In genomic region chr5:109558123-109558403, GRCm38 (mm10) we compare ENCODE assay signal across 8 mouse cellular contexts. TPM values are rescaled to one million over a fixed set of nuclear protein-coding genes. Genes with fewer than 3 reads are reported as not detected.
DNase-seq lines count a peak whose midpoint lies in the region; ATAC-seq and TF ChIP-seq lines count a peak whose summit lies in the region.

No protein-coding gene starts in this region.

- peak; percentile 8 for ATAC-seq in lung, embryonic 16.5 days (ENCODE audit: low read depth)
- peak; percentile 6; the same call in 1 of the 2 replicates for ATAC-seq in erythroid progenitor cell, adult 5-6 weeks (replicated peaks; ENCODE audit: low FRiP score, poor library complexity, severe bottlenecking)
- ATAC-seq in limb, embryonic 12.5 days (ENCODE audit: insufficient number of reproducible peaks, insufficient read depth, low FRiP score, low TSS enrichment, low read depth), result no peak; the same call in 1 of the 2 replicates
- ATAC-seq in granulocyte monocyte progenitor cell, adult 5-6 weeks (replicated peaks; ENCODE audit: poor library complexity, severe bottlenecking), result no peak; the same call in 1 of the 2 replicates
- no peak; the same call in 1 of the 2 replicates for ATAC-seq in megakaryocyte progenitor cell, adult 5-6 weeks (replicated peaks; ENCODE audit: poor library complexity)

- DNase-seq in lung, adult 18-20 months, result no peak
- no peak for DNase-seq in spleen, postnatal 14 days (ENCODE audit: low spot score in 2 of 2)

- no peaks in the 10 kb centered on the region for H3K4me1 ChIP-seq in lung, embryonic 16.5 days (replicated peaks; ENCODE audit: control insufficient read depth, insufficient read depth, low read length)
- H3K4me1 ChIP-seq in limb, embryonic 12.5 days (replicated peaks), result no peaks in the 10 kb centered on the region
- peaks cover 2% of the 10 kb centered on the region; the same call in 1 of the 2 replicates for H3K4me1 ChIP-seq in small intestine, adult 2 months (ENCODE audit: control insufficient read depth, insufficient read depth, insufficient read length, low read length)

- peak overlapping the region; percentile 98 for H3K27ac ChIP-seq in lung, embryonic 16.5 days (ENCODE audit: low read length)
- H3K27ac ChIP-seq in limb, embryonic 12.5 days, result peak overlapping the region; percentile 88
- H3K27ac ChIP-seq in small intestine, adult 2 months (ENCODE audit: insufficient read depth, low read depth, low read length), result peak overlapping the region; percentile 84

- H3K27me3 ChIP-seq in lung, embryonic 16.5 days (ENCODE audit: control insufficient read depth, insufficient read depth, low read depth, low read length), result no peaks in the 10 kb centered on the region
- no peaks in the 10 kb centered on the region for H3K27me3 ChIP-seq in limb, embryonic 12.5 days
- no peaks in the 10 kb centered on the region for H3K27me3 ChIP-seq in small intestine, adult 2 months (ENCODE audit: control insufficient read depth, insufficient read depth, low read length)

- peaks cover 22% of the 10 kb centered on the region for H3K36me3 ChIP-seq in lung, embryonic 16.5 days (ENCODE audit: control insufficient read depth, insufficient read depth, low read length)
- H3K36me3 ChIP-seq in limb, embryonic 12.5 days, result peaks cover 25% of the 10 kb centered on the region
- no peaks in the 10 kb centered on the region for H3K36me3 ChIP-seq in small intestine, adult 2 months (ENCODE audit: control insufficient read depth, insufficient read depth, low read length)

- peaks cover 30% of the 10 kb centered on the region for H3K9me3 ChIP-seq in lung, embryonic 16.5 days (ENCODE audit: control insufficient read depth, low read length)
- H3K9me3 ChIP-seq in limb, embryonic 12.5 days, result peaks cover 51% of the 10 kb centered on the region

- WGBS in lung, embryonic 16.5 days, result 0% methylated on average over 9 of the region's 9 CpGs
- 0% methylated on average over 9 of the region's 9 CpGs for WGBS in limb, embryonic 12.5 days
- WGBS in small intestine, adult 2 months, result under 1% methylated on average over 9 of the region's 9 CpGs

- peak overlapping the region; percentile 63 for H3K4me2 ChIP-seq in lung, embryonic 16.5 days (ENCODE audit: low read depth, low read length)
- peak overlapping the region; percentile 56 for H3K4me2 ChIP-seq in limb, embryonic 12.5 days

- peak overlapping the region; percentile 40 for H3K9ac ChIP-seq in lung, embryonic 16.5 days (ENCODE audit: low read length)
- no peak overlapping the region for H3K9ac ChIP-seq in limb, embryonic 12.5 days (replicated peaks)

- no peak for TF ChIP-seq CTCF in small intestine, adult 2 months (IDR thresholded peaks at IDR 0.05; ENCODE audit: extremely low read depth, insufficient read length, insufficient replicate concordance, low read depth, low read length)

- H3K4me3 ChIP-seq in lung, embryonic 16.5 days (ENCODE audit: low read length), result peak overlapping the region; percentile 80
- H3K4me3 ChIP-seq in limb, embryonic 12.5 days (replicated peaks), result peak overlapping the region; percentile 67
- peak overlapping the region; percentile 96 for H3K4me3 ChIP-seq in small intestine, adult 2 months (ENCODE audit: low read depth, low read length)

- TF ChIP-seq POLR2A in small intestine, adult 2 months (IDR thresholded peaks at IDR 0.05; ENCODE audit: low read depth, low read length), result no peak

RNA-seq across cellular contexts. Expression of gene Crlf2, which starts 0.7 kb away (rescaled TPM):
- 11.8 and 13.2 TPM in 2 replicates for polyA plus RNA-seq in lung, embryonic 16.5 days (2015; fragmentation: Nextera tagmentation; extraction: Ambion mirVana)
- total RNA-seq in erythroid progenitor cell, adult 5-6 weeks (2015; ENCODE audit: low replicate concordance), result 9.2 TPM in 1 of 2 replicates, not detected in the other
- total RNA-seq in erythroid progenitor cell, adult 5-6 weeks (2017; ENCODE audit: low replicate concordance), result 3.0 and 3.6 TPM in 2 replicates
- 6.3 and 9.4 TPM in 2 replicates for polyA plus RNA-seq in limb, embryonic 12.5 days (2016; fragmentation: Nextera tagmentation; extraction: Ambion mirVana)
- 22.3 and 51.8 TPM in 2 replicates for polyA plus RNA-seq in small intestine, adult 2 months (2012; rRNA removed)
- total RNA-seq in granulocyte monocyte progenitor cell, adult 5-6 weeks (2014; fragmentation: Nextera tagmentation), result 7.5 and 25.7 TPM in 2 replicates
- 18.1 and 23.7 TPM in 2 replicates for total RNA-seq in granulocyte monocyte progenitor cell, adult 5-6 weeks (2017)
- 8.8 and 11.5 TPM in 2 replicates for total RNA-seq in megakaryocyte progenitor cell, adult 5-6 weeks (2015)
- total RNA-seq in megakaryocyte progenitor cell, adult 5-6 weeks (2017), result 18.1 and 22.1 TPM in 2 replicates

Comparison
In these comparisons a context has a peak if more than half of its experiments do, and no peak if none do; other contexts are left out.
1. ATAC-seq: peak in lung, embryonic 16.5 days (single experiment) and erythroid progenitor cell, adult 5-6 weeks (single experiment); none in limb, embryonic 12.5 days (single experiment), granulocyte monocyte progenitor cell, adult 5-6 weeks (single experiment) and megakaryocyte progenitor cell, adult 5-6 weeks (single experiment).
2. Peak in every context shown above with its lines, with median percentiles within 50 percentile points of each other: H3K27ac ChIP-seq and H3K4me3 ChIP-seq.